Mouse (Mus musculus) layer of hippocampus, postnatal 10 days (tissue): ENCODE measurements at regions not wholly inside any gene's neighbourhood (a gene's known extent, or its start where the extent isn't known, plus 50 kb on each side); places are given as distances from the start of the nearest gene placed in this dataset.
"Not testable (repeated sequence)": the region's sequence is repeated elsewhere in the genome, so short reads cannot be mapped to it uniquely, and the experiment has no call there.

Experiments used
- DNase-seq, 2 experiments: peaks; one replicate each; pipeline ENCODE4 v3.0.0; 2021; ENCODE audit warnings: low spot score in 2 of 2

- DNase-seq = no peak
Measured at GRCm38 (mm10) chr6:62573611-62574010, 682.1 kb upstream of the Grid2 start.

GRCm38 (mm10) chr6:62576200-62576599, 679.5 kb upstream of the Grid2 start:
- DNase-seq = peak; percentile 9 to 13

- no peak for DNase-seq
Measured at GRCm38 (mm10) chr6:62620543-62620942, 635.1 kb upstream of the Grid2 start.

- not testable (repeated sequence) for DNase-seq
Measured at GRCm38 (mm10) chr6:62668123-62668522, 587.6 kb upstream of the Grid2 start.

GRCm38 (mm10) chr6:62718389-62718788, 537.3 kb upstream of the Grid2 start:
- no peak for DNase-seq

- DNase-seq = no peak
Measured at GRCm38 (mm10) chr6:62719541-62720155, 536.0 kb upstream of the Grid2 start.
